Mouse (Mus musculus) retina, adult 2 months (tissue): ENCODE results near the gene Zfp638.
"Not testable (repeated sequence)": the region's sequence is repeated elsewhere in the genome, so short reads cannot be mapped to it uniquely, and the experiment has no call there.

Source experiments
- DNase-seq: peaks from one replicate; pipeline ENCODE4 v3.0.0-alpha.2; 2012; ENCODE audit warnings: low read depth, low spot score

Zfp638 gene

DNA sequence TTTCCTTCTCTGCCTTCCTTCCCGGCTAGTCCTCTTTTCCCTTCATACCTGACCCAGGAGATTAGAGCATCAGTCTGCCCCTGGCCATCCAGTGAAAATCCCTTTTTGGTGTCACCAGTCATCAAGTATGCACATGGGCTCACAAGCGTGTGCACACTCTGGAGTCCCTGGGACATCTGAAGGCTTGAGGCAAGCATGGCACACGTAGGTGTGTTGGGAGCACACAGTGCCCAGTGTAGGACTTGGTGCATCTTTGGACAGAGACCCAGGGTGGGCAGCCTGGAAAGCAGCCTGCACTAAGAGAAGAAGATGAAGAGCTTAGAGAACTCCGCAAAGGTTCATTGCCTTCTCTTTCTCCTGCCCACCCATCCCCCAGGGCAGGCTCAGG lies 143.0 kb downstream of the Zfp638 start:
- no peak for DNase-seq

DNA sequence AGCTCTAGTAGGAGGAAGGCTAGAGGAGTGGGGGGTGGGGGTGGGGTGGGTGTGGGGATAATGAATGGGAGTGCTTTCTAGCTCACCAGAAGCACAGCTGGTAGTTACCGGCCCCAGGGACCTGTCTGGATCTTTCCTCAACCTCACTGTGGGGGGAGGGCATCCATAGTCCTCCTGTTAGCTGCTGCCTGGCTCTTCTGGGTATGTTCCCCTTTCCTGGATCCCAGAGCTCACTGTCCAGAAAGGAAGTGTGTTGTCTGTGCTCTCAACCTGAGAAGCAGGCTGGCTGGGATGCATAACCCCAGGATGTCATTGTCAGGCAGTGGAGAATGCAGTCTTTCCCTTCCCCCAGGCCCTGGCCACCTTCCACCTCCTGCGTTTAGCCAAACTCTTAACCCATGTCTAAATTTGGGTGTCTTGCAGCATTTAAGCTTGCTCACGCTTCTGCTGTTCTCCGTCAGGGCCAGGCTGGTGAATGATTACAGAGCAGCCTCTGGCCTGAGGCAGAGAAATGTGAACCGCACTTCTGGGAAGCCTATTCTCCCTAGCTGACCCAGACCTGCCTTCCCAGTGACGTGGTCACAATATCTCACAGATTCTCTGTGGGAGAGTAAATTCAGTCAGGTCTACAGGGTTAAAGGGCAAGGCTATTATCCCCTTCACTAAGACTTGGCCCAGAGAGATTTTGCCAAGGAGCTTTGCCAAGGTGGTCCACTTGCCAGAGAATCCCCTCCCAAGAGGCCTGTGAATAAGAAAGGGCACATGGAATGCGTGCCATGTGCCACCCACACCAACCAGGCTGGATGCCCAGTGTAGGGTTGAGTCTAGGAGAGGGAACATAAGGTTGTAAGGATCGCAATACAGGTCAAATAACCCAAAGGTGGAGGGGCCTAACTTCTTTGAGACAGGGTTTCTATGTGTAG lies 143.7 kb downstream of the Zfp638 start:
- DNase-seq = no peak

DNA sequence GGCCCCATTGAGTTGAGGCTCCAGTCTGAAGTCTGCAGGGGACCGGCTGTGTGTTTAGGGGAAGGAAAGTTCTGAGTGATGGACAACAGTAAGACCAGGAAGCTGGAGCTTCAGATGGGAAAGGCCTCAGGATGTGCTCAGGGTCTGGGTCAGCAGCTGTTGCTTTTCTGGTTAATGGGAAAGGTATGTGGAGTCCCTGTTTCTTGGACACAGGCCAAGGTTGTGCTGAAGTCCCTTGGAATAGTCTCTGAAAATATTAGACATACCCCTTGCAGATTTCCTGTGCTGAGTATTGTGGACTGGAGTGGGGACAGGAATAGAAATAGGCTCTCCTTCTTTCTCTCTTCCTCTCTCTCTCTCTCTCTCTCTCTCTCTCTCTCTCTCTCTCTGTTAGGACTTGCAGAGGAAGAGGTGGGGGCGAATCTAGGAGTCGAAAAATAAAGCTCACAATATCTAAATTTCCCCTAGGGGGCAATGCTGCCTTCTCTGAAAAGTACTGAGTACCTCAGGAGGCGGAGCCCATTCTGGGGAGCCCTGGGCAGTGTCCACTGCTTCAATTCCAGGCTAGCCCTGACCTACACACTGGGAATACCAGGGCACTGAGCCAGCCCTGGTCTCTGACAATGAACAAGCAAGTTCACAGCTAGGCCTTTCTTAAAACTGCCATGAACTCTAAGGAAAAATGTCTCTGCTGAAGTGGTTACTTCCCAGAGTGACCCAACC lies 148.2 kb downstream of the Zfp638 start:
- not testable (repeated sequence) for DNase-seq

DNA sequence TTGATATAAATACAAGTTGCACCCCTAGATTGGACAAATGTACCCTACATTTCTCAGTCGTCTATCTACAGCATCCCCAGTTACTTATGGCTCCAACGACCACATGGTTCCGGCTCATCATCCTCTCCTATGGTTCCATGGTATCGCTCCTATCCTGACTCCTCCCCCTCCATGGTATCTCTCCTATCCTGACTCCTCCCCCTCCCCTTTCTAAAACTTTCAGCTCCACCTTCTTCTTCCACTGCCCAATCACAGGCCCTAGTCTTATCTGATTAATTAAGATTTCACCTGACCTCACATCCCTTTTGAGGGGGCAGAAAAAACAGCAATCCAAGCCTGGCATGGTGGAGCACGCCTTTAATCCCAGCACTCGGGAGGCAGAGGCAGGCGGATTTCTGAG lies 149.9 kb downstream of the Zfp638 start:
- no peak for DNase-seq

DNA sequence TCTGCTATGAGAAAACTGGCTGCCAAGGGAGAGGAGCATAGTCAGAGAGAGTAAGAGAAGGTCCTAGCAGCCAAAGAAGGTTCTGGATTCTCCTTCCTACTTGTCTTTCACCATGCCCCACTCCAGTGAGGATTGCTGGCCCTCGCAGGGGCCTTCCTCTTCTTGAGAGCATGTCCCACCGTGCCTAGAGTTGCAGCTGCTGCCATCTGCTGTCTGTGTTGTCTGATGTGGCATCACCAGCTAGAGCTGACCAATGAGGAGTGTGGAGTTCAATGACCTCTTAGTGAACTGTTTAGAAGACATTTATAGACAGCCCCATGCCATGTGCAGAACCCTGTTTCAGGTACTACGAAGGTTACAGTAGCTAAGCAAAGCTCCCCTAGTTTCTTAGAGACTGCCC lies 150.5 kb downstream of the Zfp638 start:
- no peak for DNase-seq

DNA sequence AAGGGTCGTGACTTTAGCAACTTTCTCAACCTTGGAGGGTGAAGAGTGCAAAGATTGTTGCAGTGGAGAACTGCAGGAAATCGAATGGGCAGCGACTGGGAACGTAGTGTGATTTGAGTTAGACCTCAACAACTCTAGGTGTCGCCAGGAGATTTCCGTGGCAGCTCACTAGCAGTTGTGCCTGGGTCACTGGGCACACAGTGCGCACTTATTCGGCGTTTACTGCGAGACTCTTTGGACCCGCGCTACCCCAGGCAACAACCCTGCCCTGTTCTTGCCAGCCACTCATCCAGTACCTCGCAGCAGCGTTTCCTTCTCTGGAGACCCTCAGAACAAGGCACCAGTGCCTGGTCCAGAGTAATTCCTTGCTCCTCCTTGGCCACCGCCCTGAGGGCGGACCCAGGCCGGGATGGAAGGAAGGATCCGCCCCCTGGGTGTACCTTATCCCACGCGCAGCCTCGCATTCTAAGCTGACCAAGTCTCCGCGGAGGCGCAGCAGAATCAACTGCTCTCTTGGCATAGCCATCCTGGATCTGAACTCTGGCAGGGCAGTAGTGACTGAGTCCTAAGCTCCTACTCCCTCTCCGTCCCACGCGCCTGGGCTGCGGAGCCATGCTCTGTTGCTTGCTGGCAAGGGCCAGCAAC lies 152.1 kb downstream of the Zfp638 start:
- no peak for DNase-seq

DNA sequence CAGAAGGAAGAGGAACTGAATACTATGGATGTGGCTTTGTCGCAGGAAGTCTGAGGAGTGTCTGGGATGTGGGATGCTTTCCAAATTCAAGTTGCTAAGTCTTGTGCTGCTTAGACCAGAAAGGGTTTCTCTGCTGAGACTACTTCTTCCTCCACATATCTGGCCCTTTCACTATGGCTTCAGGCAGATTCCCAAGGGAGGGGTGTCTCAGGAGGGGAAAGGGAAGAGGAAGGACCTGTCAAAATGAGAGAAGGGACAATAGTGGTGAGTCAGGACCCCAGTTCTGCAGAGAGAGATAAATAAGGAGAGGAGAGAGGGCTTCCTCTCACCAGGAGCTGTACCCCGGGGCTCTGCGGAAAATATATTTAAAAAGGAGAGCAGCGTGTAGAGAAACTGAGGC lies 153.1 kb downstream of the Zfp638 start:
- DNase-seq = no peak

DNA sequence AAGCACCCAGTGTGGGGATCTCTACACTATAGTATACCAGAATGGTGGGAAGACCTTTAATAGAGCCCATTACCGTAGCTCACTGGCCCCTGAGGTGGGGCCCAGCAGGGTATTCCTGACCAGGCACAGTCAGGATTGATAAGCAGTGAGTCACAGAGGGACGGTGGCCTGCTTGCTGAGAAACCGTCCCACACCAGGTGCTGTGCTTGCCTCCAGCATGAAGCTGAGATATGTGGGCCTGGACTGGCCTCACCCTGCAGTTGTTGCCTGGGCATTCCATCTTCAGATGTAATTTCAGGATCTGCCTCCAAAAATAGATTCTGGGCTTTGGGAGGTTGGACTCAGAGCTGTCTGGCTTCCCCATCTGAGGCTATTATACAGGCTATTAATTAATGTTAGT lies 155.1 kb downstream of the Zfp638 start:
- no peak for DNase-seq

DNA sequence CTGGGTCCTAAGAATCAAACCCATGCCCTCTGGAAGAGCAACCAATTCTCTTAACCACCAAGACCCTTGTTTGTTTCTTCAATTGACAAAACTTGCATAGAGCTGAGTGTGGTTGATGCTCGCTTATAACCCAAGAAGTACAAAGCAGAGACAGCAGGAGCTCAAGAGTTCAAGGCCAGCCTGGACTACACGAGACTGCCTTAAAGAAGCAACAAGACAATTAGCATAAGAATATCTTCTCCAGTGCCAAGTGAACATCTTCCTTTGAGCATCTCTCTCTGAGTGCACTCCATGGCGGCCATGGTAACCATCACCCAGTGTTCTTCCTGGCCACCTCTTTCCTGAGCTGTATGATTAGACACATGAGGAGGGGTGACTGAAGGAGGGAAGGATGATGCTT lies 158.7 kb downstream of the Zfp638 start:
- DNase-seq = no peak

DNA sequence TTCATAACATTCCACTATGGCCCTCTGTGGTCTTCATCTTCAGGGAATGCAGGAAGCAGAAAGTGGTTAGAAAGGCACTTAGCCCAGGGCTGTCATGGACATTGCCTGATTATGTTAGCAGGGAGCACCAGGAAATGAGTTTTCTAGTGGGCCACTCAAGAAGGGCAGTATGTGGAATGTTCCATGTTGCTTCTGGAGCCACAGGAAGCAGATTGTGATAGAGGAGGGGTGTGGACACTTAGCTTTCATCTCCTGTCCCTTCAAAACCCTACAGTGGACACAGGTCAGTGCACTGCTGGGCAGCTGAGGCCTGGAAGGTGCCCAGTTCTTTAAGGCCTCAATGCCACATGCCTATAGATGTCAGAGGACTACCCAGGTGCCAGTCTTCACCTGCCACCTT lies 161.9 kb downstream of the Zfp638 start:
- DNase-seq = no peak

DNA sequence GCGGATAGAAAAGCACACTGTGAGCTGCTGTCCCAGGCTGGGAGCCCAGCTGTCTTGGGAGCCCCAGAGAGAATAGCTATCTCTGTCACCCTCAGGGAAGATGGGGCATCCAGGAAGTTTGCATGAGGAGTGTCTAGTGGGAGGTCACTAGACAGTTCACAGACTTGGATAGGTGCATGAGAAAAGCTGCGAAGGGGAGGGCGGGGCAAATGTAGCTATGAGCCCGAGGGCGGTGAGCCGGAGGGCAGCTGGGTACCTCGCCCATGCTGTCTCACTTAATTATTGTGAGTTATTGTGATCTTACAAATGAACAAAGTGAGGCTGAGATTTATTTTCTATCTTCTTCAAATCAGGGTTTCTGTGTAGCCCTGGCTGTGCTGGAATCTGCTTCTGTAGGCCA lies 162.9 kb downstream of the Zfp638 start:
- DNase-seq = no peak

DNA sequence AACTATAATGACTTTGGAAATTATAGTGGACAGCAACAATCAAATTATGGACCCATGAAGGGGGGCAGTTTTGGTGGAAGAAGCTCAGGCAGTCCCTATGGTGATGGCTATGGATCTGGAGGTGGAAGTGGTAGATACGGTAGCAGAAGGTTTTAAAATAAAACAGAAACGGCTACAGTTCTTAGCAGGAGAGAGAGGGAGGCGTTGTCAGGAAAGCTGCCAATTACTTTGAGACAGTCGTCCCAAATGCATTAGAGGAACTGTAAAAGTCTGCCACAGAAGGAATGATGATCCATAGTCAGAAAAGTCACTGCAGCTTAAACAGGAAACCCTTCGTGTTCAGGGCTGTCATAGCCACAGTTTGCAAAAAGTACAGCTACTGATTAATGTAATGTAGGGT lies 165.6 kb downstream of the Zfp638 start:
- DNase-seq = not testable (repeated sequence)
